Mouse (Mus musculus) forebrain, embryonic 16.5 days (tissue): ENCODE data around the gene Hspb7. TPM values are rescaled to one million over a fixed set of nuclear protein-coding genes. Genes with fewer than 3 reads are reported as not detected.

ENCODE experiments used
- ATAC-seq: fragments of 200-750 bp; cut with Nextera tagmentation; 2 replicates; pipeline ENCODE4 v1.8.0; 2017; ENCODE audit warnings: mild to moderate bottlenecking, moderate library complexity
- H3K27ac ChIP-seq: fragments of 300-500 bp; sonication (generic); 2 replicates; pipeline ENCODE4 v1.5.1; 2014; ENCODE audit warnings: low read length, control low read depth
- H3K27me3 ChIP-seq: fragments of 300-500 bp; sonication (generic); replicated peaks from 2 replicates; pipeline ENCODE4 v1.6.1; 2014; ENCODE audit warnings: low read length; ENCODE audit not compliant: control insufficient read depth, insufficient read depth
- H3K36me3 ChIP-seq: fragments of 300-500 bp; sonication (generic); 2 replicates; pipeline ENCODE4 v1.6.1; 2014; ENCODE audit not compliant: control insufficient read depth, insufficient read depth
- H3K4me1 ChIP-seq: fragments of 300-500 bp; sonication (generic); replicated peaks from 2 replicates; pipeline ENCODE4 v1.6.1; 2014; ENCODE audit warnings: low read length; ENCODE audit not compliant: control insufficient read depth, insufficient read depth
- H3K4me2 ChIP-seq: fragments of 300-500 bp; sonication (generic); 2 replicates; pipeline ENCODE4 v1.6.1; 2014; ENCODE audit warnings: mild to moderate bottlenecking, low read length, control low read depth
- H3K4me3 ChIP-seq: fragments of 300-500 bp; sonication (generic); replicated peaks from 2 replicates; pipeline ENCODE4 v1.5.1; 2014; ENCODE audit warnings: mild to moderate bottlenecking, low read length, control low read depth
- H3K9ac ChIP-seq: fragments of 300-500 bp; sonication (generic); replicated peaks from 2 replicates; pipeline ENCODE4 v1.6.1; 2014; ENCODE audit warnings: low read depth, low read length, control low read depth
- H3K9me3 ChIP-seq: fragments of 300-500 bp; sonication (generic); 2 replicates; pipeline ENCODE4 v1.6.1; 2016; ENCODE audit warnings: low read length; ENCODE audit not compliant: control insufficient read depth
- WGBS: fragments of 180-500 bp; shearing (Covaris S2); extraction: QIAGEN DNeasy Blood & Tissue Kit; methylation state at CpG from one replicate; pipeline ENCODE4 v1.1.7; 2014; 5-methylcytosine and 5-hydroxymethylcytosine counted together
- polyA plus RNA-seq: library from polyadenylated mRNA; unstranded; fragments of >200 nt; fragmentation: Nextera tagmentation; extraction: Ambion mirVana; gene quantifications from 2 replicates; pipeline ENCODE4 v1.2.1, GENCODE M21; 2015

Hspb7 gene
- polyA plus RNA-seq, 1 experiment from 2014 or later = not detected

GRCm38 (mm10) chr4:141454581-141455350 is 34.2 kb downstream of the Hspb7 start:
- Histone ChIP-seq H3K36me3 (no peaks in the 10 kb centered on the region; the same call in 1 of the 2 replicates), H3K4me2 (no peak overlapping the region), H3K27me3 (no peaks in the 10 kb centered on the region), H3K4me1 (peaks cover 13% of the 10 kb centered on the region), H3K9me3 (no peaks in the 10 kb centered on the region), H3K9ac (no peak overlapping the region), H3K4me3 (no peak overlapping the region), H3K27ac (no peak overlapping the region)
- no peak for ATAC-seq
- WGBS = 77% methylated on average over 14 of the region's 14 CpGs

DNA sequence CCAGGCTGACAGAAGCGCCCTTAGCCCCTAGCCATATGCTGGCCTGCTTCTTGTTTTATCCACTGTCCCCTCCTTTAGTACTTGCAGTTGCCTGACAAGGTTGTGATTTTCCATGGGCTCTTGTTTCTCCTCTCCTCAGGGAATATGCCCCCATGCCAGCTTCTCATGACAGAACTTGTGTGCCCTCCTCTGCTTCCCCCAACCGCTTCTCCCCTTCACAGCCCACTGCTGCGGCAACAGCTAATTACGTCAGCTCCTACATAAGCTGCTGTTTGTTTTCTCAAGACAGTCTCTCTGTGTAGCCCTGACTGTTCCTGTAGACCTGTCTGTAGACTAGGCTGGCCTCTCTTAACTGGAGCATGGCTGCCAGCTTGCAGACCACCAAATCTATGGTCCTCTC is 34.9 kb downstream of the Hspb7 start:
- no peaks in the 10 kb centered on the region for H3K36me3 ChIP-seq
- peaks cover 13% of the 10 kb centered on the region for H3K4me1 ChIP-seq
- H3K27ac ChIP-seq = no peak overlapping the region
- ATAC-seq = peak; percentile 20; the same call in 1 of the 2 replicates
- no peak overlapping the region for H3K9ac ChIP-seq
- H3K27me3 ChIP-seq = no peaks in the 10 kb centered on the region
- H3K9me3 ChIP-seq = no peaks in the 10 kb centered on the region
- no peak overlapping the region for H3K4me3 ChIP-seq
- 80% methylated on average over 4 of the region's 4 CpGs for WGBS
- no peak overlapping the region for H3K4me2 ChIP-seq

DNA sequence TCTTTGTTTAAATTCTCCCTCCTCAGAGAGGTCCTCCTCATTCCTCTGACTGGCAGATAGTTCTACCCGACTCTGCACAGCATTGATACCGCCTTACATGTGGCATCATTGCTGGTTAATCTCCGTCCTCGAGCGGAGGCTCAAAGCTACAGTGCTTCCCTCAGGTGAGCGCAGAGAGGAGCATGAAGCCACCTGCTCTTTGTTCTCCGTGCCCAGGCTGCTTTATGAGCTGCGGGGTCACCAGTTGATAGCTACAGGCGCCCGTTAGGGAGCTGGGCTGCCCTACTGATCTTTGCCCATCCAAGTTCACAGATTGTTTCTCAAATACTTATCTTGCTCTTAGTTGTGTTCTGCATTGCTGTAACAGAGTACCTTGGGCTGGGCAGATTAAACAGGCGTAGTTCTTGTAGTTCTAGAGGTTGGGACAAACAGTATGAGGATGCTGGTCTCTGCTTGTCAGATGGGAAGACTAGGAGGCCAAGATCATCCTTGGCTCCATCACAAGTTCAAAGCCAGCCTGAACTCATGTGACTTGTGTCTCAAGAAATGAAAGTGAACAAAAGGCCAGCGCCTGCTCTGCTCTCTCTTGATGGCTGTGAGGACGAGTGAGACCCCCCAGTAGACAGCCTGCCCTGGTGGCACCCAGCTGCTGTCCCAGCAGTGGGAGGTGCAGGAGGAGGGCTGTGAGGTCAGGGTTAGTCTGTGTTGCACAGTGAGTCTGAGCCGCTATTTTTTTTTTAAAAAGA is 35.8 kb downstream of the Hspb7 start:
- Histone ChIP-seq H3K36me3 (no peaks in the 10 kb centered on the region), H3K4me1 (peaks cover 15% of the 10 kb centered on the region), H3K27ac (no peak overlapping the region), H3K9ac (no peak overlapping the region), H3K4me2 (no peak overlapping the region), H3K9me3 (no peaks in the 10 kb centered on the region), H3K27me3 (no peaks in the 10 kb centered on the region), H3K4me3 (no peak overlapping the region)
- no peak for ATAC-seq
- WGBS = 93% methylated on average over 14 of the region's 14 CpGs

GRCm38 (mm10) chr4:141458236-141458635 is 37.7 kb downstream of the Hspb7 start:
- peaks cover 15% of the 10 kb centered on the region for H3K4me1 ChIP-seq
- H3K27ac ChIP-seq = no peak overlapping the region
- ATAC-seq = no peak
- no peaks in the 10 kb centered on the region for H3K9me3 ChIP-seq
- 10% methylated on average over 7 of the region's 7 CpGs for WGBS
- no peak overlapping the region for H3K4me3 ChIP-seq
- no peak overlapping the region for H3K4me2 ChIP-seq
- no peaks in the 10 kb centered on the region for H3K27me3 ChIP-seq
- no peak overlapping the region for H3K9ac ChIP-seq
- H3K36me3 ChIP-seq = peaks cover 3% of the 10 kb centered on the region; the same call in 1 of the 2 replicates

DNA sequence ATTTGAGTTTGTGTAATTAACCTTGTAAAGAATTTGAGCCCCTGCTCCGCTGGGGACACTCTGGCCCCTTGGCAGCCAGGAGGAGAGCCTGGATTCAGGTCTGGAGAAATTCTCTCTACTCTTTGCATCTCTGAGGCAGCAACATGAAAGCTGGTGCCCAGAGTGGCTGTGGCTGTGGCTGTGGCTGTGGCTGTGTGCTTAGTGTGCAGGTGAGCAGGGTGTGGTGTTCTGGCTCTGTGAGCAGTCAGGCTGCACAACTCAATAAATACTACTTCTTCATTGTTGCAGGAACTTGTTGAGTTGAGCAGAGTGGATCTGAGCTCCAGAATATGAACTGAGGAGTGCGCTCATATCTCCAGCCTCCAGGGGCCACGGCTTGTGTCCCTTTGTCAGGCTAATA is 38.3 kb downstream of the Hspb7 start:
- peaks cover 15% of the 10 kb centered on the region for H3K4me1 ChIP-seq
- H3K9ac ChIP-seq = no peak overlapping the region
- H3K4me3 ChIP-seq = no peak overlapping the region
- no peak overlapping the region for H3K4me2 ChIP-seq
- WGBS = 56% methylated on average over 3 of the region's 3 CpGs
- no peaks in the 10 kb centered on the region for H3K9me3 ChIP-seq
- no peak overlapping the region for H3K27ac ChIP-seq
- H3K36me3 ChIP-seq = peaks cover 8% of the 10 kb centered on the region
- H3K27me3 ChIP-seq = no peaks in the 10 kb centered on the region
- no peak for ATAC-seq

GRCm38 (mm10) chr4:141459766-141460165 is 39.2 kb downstream of the Hspb7 start:
- H3K27me3 ChIP-seq = no peaks in the 10 kb centered on the region
- no peak overlapping the region for H3K4me2 ChIP-seq
- ATAC-seq = no peak
- peaks cover 15% of the 10 kb centered on the region for H3K4me1 ChIP-seq
- H3K4me3 ChIP-seq = no peak overlapping the region
- H3K36me3 ChIP-seq = peaks cover 15% of the 10 kb centered on the region
- H3K9me3 ChIP-seq = no peaks in the 10 kb centered on the region
- no peak overlapping the region for H3K27ac ChIP-seq
- no peak overlapping the region for H3K9ac ChIP-seq
- 87% methylated on average over 9 of the region's 9 CpGs for WGBS

DNA sequence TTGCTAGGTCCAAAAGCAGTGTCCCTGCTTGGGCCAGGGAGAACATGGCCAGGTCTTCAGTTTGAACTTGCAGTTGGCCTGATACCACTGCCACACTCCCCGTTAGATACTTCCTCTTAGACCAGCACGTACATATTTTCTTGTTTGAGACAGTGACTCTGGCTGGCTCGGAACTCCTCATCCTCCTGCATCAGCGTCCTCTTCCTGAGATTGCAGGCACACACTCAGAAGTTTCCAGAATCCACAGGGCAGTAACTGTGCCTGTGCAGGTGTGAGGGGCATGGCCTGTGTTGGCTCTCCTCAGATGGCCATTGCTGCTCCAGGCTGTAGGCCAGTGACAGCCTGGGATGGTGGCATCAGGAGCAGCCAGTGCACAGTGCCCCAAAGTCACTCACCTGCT is 39.9 kb downstream of the Hspb7 start:
- Histone ChIP-seq H3K4me3 (no peak overlapping the region), H3K27ac (no peak overlapping the region), H3K4me2 (no peak overlapping the region), H3K36me3 (peaks cover 22% of the 10 kb centered on the region), H3K9me3 (no peaks in the 10 kb centered on the region), H3K27me3 (no peaks in the 10 kb centered on the region), H3K4me1 (peaks cover 12% of the 10 kb centered on the region), H3K9ac (no peak overlapping the region)
- no peak for ATAC-seq
- 92% methylated on average over 4 of the region's 4 CpGs for WGBS

GRCm38 (mm10) chr4:141461088-141461487 is 40.5 kb downstream of the Hspb7 start:
- peaks cover 27% of the 10 kb centered on the region for H3K36me3 ChIP-seq
- peaks cover 12% of the 10 kb centered on the region for H3K4me1 ChIP-seq
- no peak for ATAC-seq
- WGBS = 44% methylated on average over 12 of the region's 12 CpGs
- H3K27me3 ChIP-seq = no peaks in the 10 kb centered on the region
- H3K9ac ChIP-seq = 0 out of 2 replicates have a peak overlapping the region, but pooled peaks have one; percentile 9
- H3K27ac ChIP-seq = 0 out of 2 replicates have a peak overlapping the region, but pooled peaks have one; percentile 6
- H3K4me2 ChIP-seq = no peak overlapping the region
- H3K4me3 ChIP-seq = no peak overlapping the region
- no peaks in the 10 kb centered on the region for H3K9me3 ChIP-seq

GRCm38 (mm10) chr4:141461576-141461975 is 41.0 kb downstream of the Hspb7 start:
- H3K9ac ChIP-seq = no peak overlapping the region
- H3K4me3 ChIP-seq = no peak overlapping the region
- H3K36me3 ChIP-seq = peaks cover 32% of the 10 kb centered on the region
- no peaks in the 10 kb centered on the region for H3K27me3 ChIP-seq
- ATAC-seq = no peak
- no peak overlapping the region for H3K4me2 ChIP-seq
- H3K9me3 ChIP-seq = no peaks in the 10 kb centered on the region
- 83% methylated on average over 12 of the region's 12 CpGs for WGBS
- no peak overlapping the region for H3K27ac ChIP-seq
- peaks cover 12% of the 10 kb centered on the region for H3K4me1 ChIP-seq
